Mouse (Mus musculus): Measurements from ENCODE around the gene Bank1.

The Bank1 gene

DNA sequence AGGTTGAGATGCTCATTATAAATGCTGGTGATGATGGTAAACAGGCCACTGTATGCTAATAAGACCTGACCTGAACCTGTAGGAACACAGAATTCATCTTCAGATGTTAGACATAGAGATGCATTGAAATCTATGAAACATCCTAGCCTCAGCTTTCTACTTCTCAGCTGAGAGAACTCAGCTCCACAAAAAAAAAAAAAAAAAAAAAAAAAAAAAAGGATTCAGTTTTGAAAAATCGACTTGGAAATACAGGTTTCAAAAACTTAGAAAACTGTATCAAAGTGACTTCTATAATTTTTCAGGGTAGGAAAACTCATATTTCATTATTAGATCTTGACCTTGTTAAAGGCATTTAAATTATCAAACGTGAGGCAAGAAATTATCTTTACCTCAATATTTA lies 222.5 kb downstream of the Bank1 start:
- no peak for DNase-seq (ENCODE audit: low read depth, low spot score)

GRCm38 (mm10) chr3:136100973-136101500 lies 224.8 kb downstream of the Bank1 start:
- DNase-seq (ENCODE audit: low read depth, low spot score), result no peak

GRCm38 (mm10) chr3:136100292-136100691 lies 225.6 kb downstream of the Bank1 start:
- no peak for DNase-seq (ENCODE audit: low read depth, low spot score)

GRCm38 (mm10) chr3:136086948-136087660 lies 238.8 kb downstream of the Bank1 start:
- no peak for DNase-seq (ENCODE audit: low read depth, low spot score)

- DNase-seq (ENCODE audit: low read depth, low spot score), result no peak
These were observed 239.4 kb downstream of the Bank1 start for GRCm38 (mm10) chr3:136086431-136086830.

- no peak for DNase-seq (ENCODE audit: low read depth, low spot score)
These were observed 240.8 kb downstream of the Bank1 start for GRCm38 (mm10) chr3:136085077-136085476.

GRCm38 (mm10) chr3:136084066-136084465 lies 241.8 kb downstream of the Bank1 start:
- DNase-seq (ENCODE audit: low read depth, low spot score), result no peak

DNA sequence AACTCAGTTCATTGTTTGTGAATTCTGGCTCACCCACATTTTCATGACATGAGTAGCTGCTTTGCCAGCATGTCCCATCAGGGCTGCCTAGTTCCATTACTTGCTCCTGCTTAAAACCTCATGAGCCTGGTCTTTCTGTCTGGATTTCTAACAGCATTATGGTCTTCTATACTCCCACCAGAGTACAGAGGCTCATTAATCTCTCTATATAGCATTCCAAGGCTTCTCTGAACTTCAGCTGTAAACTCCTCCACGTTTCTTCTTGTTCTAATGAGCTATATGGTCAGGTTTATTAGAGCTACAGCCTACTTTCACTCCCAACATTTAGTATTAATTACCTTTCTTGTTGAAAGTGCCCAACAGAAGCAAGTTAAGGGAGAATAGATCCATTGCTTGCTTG lies 244.6 kb downstream of the Bank1 start:
- DNase-seq (ENCODE audit: low read depth, low spot score), result peak; percentile 34

- no peak for DNase-seq (ENCODE audit: low read depth, low spot score)
These were observed 247.3 kb downstream of the Bank1 start for GRCm38 (mm10) chr3:136078535-136078934.

DNA sequence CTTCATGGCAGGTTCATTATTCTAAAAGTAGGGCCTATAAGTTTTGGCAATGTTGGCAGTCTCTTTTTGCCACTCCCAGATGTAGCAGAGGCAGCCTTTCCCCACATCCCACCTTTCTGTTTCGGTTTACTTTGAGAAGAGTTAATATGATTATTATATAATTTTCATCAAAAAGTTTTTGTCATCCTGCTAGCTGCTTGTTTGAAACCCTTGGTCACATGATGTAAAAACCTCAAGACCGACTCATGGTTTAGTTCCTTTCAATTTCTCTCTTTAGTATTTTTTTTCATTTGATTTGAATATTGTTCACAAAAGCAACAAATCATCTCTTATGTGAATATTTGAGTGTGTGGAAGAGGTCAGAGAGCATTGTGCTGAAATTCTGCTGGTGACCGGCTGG lies 255.5 kb downstream of the Bank1 start:
- no peak for DNase-seq (ENCODE audit: low read depth, low spot score)

DNA sequence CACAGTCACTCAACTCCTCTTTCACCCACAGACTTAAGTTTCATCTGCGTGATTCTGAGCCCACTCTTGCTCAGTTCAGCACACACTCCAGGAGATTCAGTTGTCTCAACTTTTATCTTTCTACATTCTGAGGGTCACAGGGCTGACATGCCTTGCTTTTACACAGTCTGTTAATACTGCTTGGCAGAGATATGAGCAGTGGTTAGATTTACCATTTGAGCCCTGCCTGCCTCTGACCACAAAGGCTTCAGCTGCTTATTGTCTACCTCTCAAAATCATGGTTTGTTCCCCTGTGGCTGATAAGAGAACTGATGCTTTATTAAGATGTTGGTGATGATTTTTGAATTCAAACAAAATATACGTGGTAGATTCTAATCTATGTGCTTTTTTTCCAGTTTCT lies 264.0 kb downstream of the Bank1 start:
- DNase-seq (ENCODE audit: low read depth, low spot score), result no peak

GRCm38 (mm10) chr3:136050635-136051034 lies 275.2 kb downstream of the Bank1 start:
- no peak for DNase-seq (ENCODE audit: low read depth, low spot score)

- no peak for DNase-seq (ENCODE audit: low read depth, low spot score)
These were observed 275.7 kb downstream of the Bank1 start for GRCm38 (mm10) chr3:136050215-136050614.

DNA sequence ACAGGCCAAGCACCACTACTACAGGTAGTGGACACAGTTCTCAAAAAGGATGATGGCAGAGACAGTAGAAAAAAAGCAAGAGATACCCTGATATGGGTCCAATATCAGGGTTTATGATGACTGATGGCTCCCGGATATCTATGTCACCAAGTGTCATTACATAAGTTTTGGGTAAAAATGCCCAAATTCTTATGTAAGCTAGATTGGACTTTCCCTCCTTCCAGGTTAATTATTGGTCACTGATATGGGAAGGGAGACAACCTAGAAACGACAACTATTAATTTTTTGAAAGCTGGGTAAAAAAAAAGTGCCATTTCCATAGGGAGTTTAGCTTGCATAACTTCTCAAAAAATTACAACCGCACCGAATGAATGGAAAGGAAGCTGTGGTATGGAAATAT lies 277.8 kb downstream of the Bank1 start:
- no peak for DNase-seq (ENCODE audit: low read depth, low spot score)

DNA sequence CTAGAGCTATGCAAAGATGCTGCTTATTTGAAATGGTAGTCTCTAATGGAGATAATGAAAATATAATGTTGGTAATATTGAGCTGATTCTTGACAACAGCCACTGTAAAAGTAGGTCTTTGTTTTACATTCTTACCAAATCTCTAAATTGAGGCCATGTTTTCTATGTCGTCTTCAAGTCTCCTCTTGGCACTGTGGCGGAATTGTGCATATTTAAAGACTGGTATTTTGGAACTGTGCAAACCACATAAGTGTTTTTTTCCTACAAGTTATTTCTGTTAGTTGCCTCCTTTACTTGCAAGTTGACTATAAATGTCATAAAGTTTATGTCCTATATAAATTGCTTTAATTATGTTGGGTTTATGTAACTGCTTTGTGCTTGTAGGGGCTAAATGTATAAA lies 280.5 kb downstream of the Bank1 start:
- no peak for DNase-seq (ENCODE audit: low read depth, low spot score)

- no peak for DNase-seq (ENCODE audit: low read depth, low spot score)
These were observed 285.8 kb downstream of the Bank1 start for GRCm38 (mm10) chr3:136040041-136040440.

GRCm38 (mm10) chr3:136039446-136039845 lies 286.4 kb downstream of the Bank1 start:
- DNase-seq (ENCODE audit: low read depth, low spot score), result no peak

- DNase-seq (ENCODE audit: low read depth, low spot score), result no peak
These were observed 288.6 kb downstream of the Bank1 start for GRCm38 (mm10) chr3:136037254-136037653.

DNA sequence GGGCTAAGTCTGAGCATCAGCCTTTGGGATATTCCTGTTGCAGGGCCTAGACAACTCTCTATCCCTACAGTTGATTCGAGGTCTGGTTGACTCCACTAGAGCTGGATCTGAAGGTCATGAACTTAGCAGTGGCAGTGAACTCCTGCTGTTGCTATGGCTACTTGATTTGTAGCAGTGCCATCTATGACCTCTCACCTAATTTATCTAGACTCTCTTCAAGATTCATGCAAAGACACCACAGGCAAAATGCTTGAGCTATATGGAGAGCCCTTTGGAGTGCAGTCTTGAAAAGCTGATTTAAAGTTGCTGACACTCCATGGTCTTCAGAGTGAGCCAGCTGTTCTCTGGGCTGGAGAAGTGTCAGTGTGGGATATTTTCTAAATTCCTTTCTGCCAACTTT lies 290.1 kb downstream of the Bank1 start:
- DNase-seq (ENCODE audit: low read depth, low spot score), result no peak

DNA sequence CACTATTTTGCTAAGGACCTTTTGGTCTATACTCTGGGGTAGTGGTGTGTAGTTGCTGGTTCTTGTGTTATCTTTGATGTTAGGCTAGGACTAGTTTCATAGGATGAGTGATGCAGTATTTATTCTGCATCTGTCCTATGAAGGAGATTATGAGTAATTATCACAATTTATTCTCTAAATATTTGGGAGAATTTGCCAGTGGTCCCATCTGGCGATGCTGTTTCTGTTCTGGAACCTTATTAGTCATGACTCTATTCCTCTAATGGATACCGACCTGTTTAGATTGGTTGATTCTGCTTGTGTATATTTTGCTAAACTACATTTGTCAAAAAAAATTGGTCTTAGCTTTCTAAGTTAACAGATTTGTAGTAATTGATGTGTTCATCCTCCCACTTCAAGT lies 301.0 kb downstream of the Bank1 start:
- DNase-seq (ENCODE audit: low read depth, low spot score), result no peak

DNA sequence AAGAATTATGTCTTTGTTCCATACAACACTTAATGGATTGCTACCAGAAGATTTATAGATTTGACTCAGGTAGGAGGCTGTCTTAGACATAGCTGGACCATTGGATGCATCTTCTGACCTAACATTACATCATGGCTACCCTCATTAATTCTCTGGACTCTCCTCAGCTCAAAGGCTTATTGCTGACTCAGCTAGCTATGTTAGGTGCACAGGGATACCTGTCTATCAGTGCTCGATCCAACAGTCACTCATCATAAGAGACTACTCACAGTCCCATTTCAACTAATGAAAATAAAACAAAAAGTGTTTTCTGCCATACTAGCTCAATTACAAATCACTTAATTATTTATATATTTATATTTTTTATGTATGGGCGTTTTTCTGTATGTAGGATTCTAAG lies 308.3 kb downstream of the Bank1 start:
- no peak for DNase-seq (ENCODE audit: low read depth, low spot score)

GRCm38 (mm10) chr3:136010616-136011015 lies 315.2 kb downstream of the Bank1 start:
- no peak for DNase-seq (ENCODE audit: low read depth, low spot score)

- no peak for DNase-seq (ENCODE audit: low read depth, low spot score)
These were observed 318.0 kb downstream of the Bank1 start for GRCm38 (mm10) chr3:136007846-136008245.
